Mouse (Mus musculus) erythroblast, adult 5-6 weeks (primary cell): ENCODE results near the gene Gm609. TPM values are rescaled to one million over a fixed set of nuclear protein-coding genes. Genes with fewer than 3 reads are reported as not detected.

Source experiments
- ATAC-seq: replicated peaks from 2 replicates; pipeline ENCODE4 v1.8.0; 2016; ENCODE audit warnings: moderate number of reproducible peaks, mild to moderate bottlenecking, moderate TSS enrichment, inconsistent platforms; ENCODE audit not compliant: poor library complexity, low FRiP score, severe bottlenecking
- total RNA-seq, 2 experiments: library from RNA; stranded (forward) in 1 of 2; stranded (reverse) in 1 of 2; fragments of 150-400 nt in 1 of 2; fragments of 200-764, 138-1000 nt in 1 of 2; gene quantifications; 2 replicates each; pipeline versions ENCODE4 v1.2.3 to v1.2.4; 2015 to 2017; ENCODE audit warnings: low replicate concordance in 2 of 2

Gm609 gene
- total RNA-seq, 2 experiments from 2014 or later, result not detected

- ATAC-seq, result no peak
Observed at GRCm38 (mm10) chr16:45399411-45399810, 93.4 kb downstream of the Gm609 start.

GRCm38 (mm10) chr16:45397440-45397839 lies 95.3 kb downstream of the Gm609 start:
- no peak for ATAC-seq

- no peak for ATAC-seq
Observed at GRCm38 (mm10) chr16:45392246-45392645, 100.5 kb downstream of the Gm609 start.

GRCm38 (mm10) chr16:45391680-45392079 lies 101.1 kb downstream of the Gm609 start:
- no peak for ATAC-seq

- no peak for ATAC-seq
Observed at GRCm38 (mm10) chr16:45390286-45390956, 102.3 kb downstream of the Gm609 start.

GRCm38 (mm10) chr16:45389833-45390232 lies 102.9 kb downstream of the Gm609 start:
- ATAC-seq, result no peak

- no peak for ATAC-seq
Observed at GRCm38 (mm10) chr16:45389041-45389440, 103.7 kb downstream of the Gm609 start.

- ATAC-seq, result no peak
Observed at GRCm38 (mm10) chr16:45381811-45382210, 111.0 kb downstream of the Gm609 start.

GRCm38 (mm10) chr16:45378959-45379358 lies 113.8 kb downstream of the Gm609 start:
- ATAC-seq, result no peak

GRCm38 (mm10) chr16:45378147-45378943 lies 114.4 kb downstream of the Gm609 start:
- no peak for ATAC-seq

GRCm38 (mm10) chr16:45377332-45377731 lies 115.4 kb downstream of the Gm609 start:
- no peak for ATAC-seq

GRCm38 (mm10) chr16:45376812-45377211 lies 116.0 kb downstream of the Gm609 start:
- ATAC-seq, result no peak

- ATAC-seq, result no peak
Observed at GRCm38 (mm10) chr16:45376294-45376693, 116.5 kb downstream of the Gm609 start.

GRCm38 (mm10) chr16:45375506-45376225 lies 117.1 kb downstream of the Gm609 start:
- ATAC-seq, result no peak

GRCm38 (mm10) chr16:45374074-45374473 lies 118.7 kb downstream of the Gm609 start:
- no peak for ATAC-seq

- ATAC-seq, result no peak
Observed at GRCm38 (mm10) chr16:45371076-45371475, 121.7 kb downstream of the Gm609 start.

GRCm38 (mm10) chr16:45369285-45369965 lies 123.3 kb downstream of the Gm609 start:
- ATAC-seq, result no peak

- ATAC-seq, result no peak
Observed at GRCm38 (mm10) chr16:45366111-45366510, 126.7 kb downstream of the Gm609 start.

GRCm38 (mm10) chr16:45365353-45365752 lies 127.4 kb downstream of the Gm609 start:
- ATAC-seq, result no peak

- no peak for ATAC-seq
Observed at GRCm38 (mm10) chr16:45364627-45365026, 128.1 kb downstream of the Gm609 start.
